ENCODE assay signal across 8 mouse cellular contexts in the genomic region with DNA sequence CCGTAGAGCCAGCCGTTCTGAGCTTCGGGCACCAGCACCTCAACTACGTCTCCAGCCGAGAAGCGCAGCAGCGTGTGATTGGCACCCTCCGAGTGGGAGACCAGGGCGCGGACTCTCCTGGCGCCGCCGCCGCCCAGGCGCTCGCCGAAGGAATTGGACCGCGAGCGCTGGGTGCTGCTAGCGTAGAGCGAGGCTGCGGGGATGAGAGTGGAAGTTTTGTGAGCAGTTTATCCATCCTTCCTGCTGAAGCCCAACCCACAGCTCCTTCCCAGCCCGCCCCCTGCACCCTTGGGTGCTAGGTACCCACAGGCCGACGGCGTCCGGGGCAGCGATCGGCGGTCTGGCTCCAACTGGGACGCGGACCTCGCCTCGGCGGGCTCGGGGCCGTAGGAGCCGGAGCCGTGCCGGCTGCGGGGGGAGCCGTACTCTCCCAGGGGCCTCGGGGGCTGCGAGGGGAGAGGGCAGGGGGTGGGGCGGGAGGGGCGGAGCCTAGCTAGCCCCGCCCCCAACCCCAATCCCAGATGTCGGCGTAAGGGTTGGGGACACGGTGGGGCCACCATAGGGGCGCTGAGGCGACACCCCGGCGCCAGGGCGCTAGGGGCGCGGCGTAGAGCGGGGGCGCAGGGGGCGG. TPM values are rescaled to one million over a fixed set of nuclear protein-coding genes. Genes with fewer than 3 reads are reported as not detected.
A peak's percentile ranks its signal among the peaks of the same experiment; 100 is the strongest.
DNase-seq lines count a peak whose midpoint lies in the region; ATAC-seq and TF ChIP-seq lines count a peak whose summit lies in the region.

No protein-coding gene starts in this region.

- TF ChIP-seq EP300 in lung, postnatal 0 days (IDR thresholded peaks at IDR 0.05), result no peak

- WGBS in forebrain, embryonic 13.5 days, result 1% methylated on average over 52 of the region's 62 CpGs
- WGBS in intestine, embryonic 15.5 days, result under 1% methylated on average over 62 of the region's 62 CpGs
- 1% methylated on average over 30 of the region's 62 CpGs for WGBS in lung, postnatal 0 days

- peak overlapping the region; percentile 92 for H3K4me2 ChIP-seq in forebrain, embryonic 13.5 days
- H3K4me2 ChIP-seq in intestine, embryonic 15.5 days (replicated peaks), result peak overlapping the region; percentile 99
- peak overlapping the region; percentile 91 for H3K4me2 ChIP-seq in lung, postnatal 0 days (replicated peaks; ENCODE audit: low read depth, low read length)

- H3K9ac ChIP-seq in forebrain, embryonic 13.5 days, result peak overlapping the region; percentile 70
- peak overlapping the region; percentile 59 for H3K9ac ChIP-seq in intestine, embryonic 15.5 days
- peak overlapping the region; percentile 8; the same call in 1 of the 2 replicates for H3K9ac ChIP-seq in lung, postnatal 0 days (replicated peaks; ENCODE audit: low read depth)

- H3K36me3 ChIP-seq in forebrain, embryonic 13.5 days (ENCODE audit: poor library complexity, severe bottlenecking), result no peaks in the 10 kb centered on the region
- H3K36me3 ChIP-seq in intestine, embryonic 15.5 days, result no peaks in the 10 kb centered on the region
- no peaks in the 10 kb centered on the region for H3K36me3 ChIP-seq in lung, postnatal 0 days (ENCODE audit: insufficient read depth, low read length)

- peaks cover 69% of the 10 kb centered on the region for H3K27me3 ChIP-seq in forebrain, embryonic 13.5 days
- peaks cover 26% of the 10 kb centered on the region for H3K27me3 ChIP-seq in intestine, embryonic 15.5 days (replicated peaks)
- H3K27me3 ChIP-seq in lung, postnatal 0 days (replicated peaks; ENCODE audit: insufficient read depth, low read length), result peaks cover 30% of the 10 kb centered on the region

- TF ChIP-seq CTCF in layer of hippocampus, adult 2 months (conservative IDR thresholded peaks at IDR 0.05), result no peak
- TF ChIP-seq CTCF in lung, postnatal 0 days (IDR thresholded peaks at IDR 0.05), result no peak

- H3K27ac ChIP-seq in layer of hippocampus, adult 2 months, result no peak overlapping the region
- H3K27ac ChIP-seq in forebrain, embryonic 13.5 days, result no peak overlapping the region
- no peak overlapping the region for H3K27ac ChIP-seq in intestine, embryonic 15.5 days
- H3K27ac ChIP-seq in lung, postnatal 0 days (ENCODE audit: low read length), result no peak overlapping the region

- peaks cover 15% of the 10 kb centered on the region for H3K4me1 ChIP-seq in forebrain, embryonic 13.5 days
- H3K4me1 ChIP-seq in intestine, embryonic 15.5 days (replicated peaks), result peaks cover 20% of the 10 kb centered on the region
- peaks cover 4% of the 10 kb centered on the region; the same call in 1 of the 2 replicates for H3K4me1 ChIP-seq in lung, postnatal 0 days (ENCODE audit: insufficient read depth, low read depth, low read length)

- peak in 1 of 2 experiments; percentile 34 for DNase-seq in layer of hippocampus, adult 2 months (ENCODE audit: low spot score in 2 of 2)
- no peak for DNase-seq in layer of hippocampus, adult 11-12 months (ENCODE audit: low spot score)
- DNase-seq in adrenal gland, postnatal 14 days, result peak; percentile 38
- DNase-seq in lung, postnatal 0 days (ENCODE audit: low spot score), result peak; percentile 49
- peak; percentile 56 for DNase-seq in right cerebral cortex, postnatal 4 days
- DNase-seq in spleen, adult 12 weeks (ENCODE audit: low spot score), result no peak

- ATAC-seq in forebrain, embryonic 13.5 days, result peak; percentile 78
- ATAC-seq in intestine, embryonic 15.5 days, result peak; percentile 80
- ATAC-seq in lung, postnatal 0 days, result peak; percentile 70

- no peaks in the 10 kb centered on the region for H3K9me3 ChIP-seq in forebrain, embryonic 13.5 days (replicated peaks)
- no peaks in the 10 kb centered on the region for H3K9me3 ChIP-seq in intestine, embryonic 15.5 days
- no peaks in the 10 kb centered on the region for H3K9me3 ChIP-seq in lung, postnatal 0 days (ENCODE audit: low read length)

- H3K4me3 ChIP-seq in layer of hippocampus, adult 2 months, result peak overlapping the region; percentile 57
- peak overlapping the region; percentile 57 for H3K4me3 ChIP-seq in forebrain, embryonic 13.5 days
- peak overlapping the region; percentile 63 for H3K4me3 ChIP-seq in intestine, embryonic 15.5 days (replicated peaks)
- H3K4me3 ChIP-seq in lung, postnatal 0 days (ENCODE audit: low read depth, low read length), result peak overlapping the region; percentile 38

RNA-seq across cellular contexts. Expression of gene Slc16a8, which starts 6.6 kb away (rescaled TPM):
- not detected for total RNA-seq in layer of hippocampus, adult 2 months (2021)
- not detected in 2 replicates for total RNA-seq in adrenal gland, postnatal 14 days (2021)
- polyA plus RNA-seq in forebrain, embryonic 13.5 days (2015; fragmentation: Nextera tagmentation; extraction: Ambion mirVana), result 0.09 and 0.39 TPM in 2 replicates
- 0.16 TPM in 1 of 2 replicates, not detected in the other for polyA plus RNA-seq in intestine, embryonic 15.5 days (2015; fragmentation: Nextera tagmentation; extraction: Ambion mirVana)
- 0.07 and 0.13 TPM in 2 replicates for polyA plus RNA-seq in lung, postnatal 0 days (2015; fragmentation: Nextera tagmentation; extraction: Ambion mirVana)

RNA-seq across cellular contexts. Expression of gene Baiap2l2, which starts 24.1 kb away (rescaled TPM):
- 1 to 10 TPM; 1.2 to 2.7 TPM for total RNA-seq in layer of hippocampus, adult 2 months (2021)
- total RNA-seq in adrenal gland, postnatal 14 days (2021), result 0.30 TPM in 1 of 2 replicates, not detected in the other
- polyA plus RNA-seq in forebrain, embryonic 13.5 days (2015; fragmentation: Nextera tagmentation; extraction: Ambion mirVana), result 0.63 and 2.1 TPM in 2 replicates
- polyA plus RNA-seq in intestine, embryonic 15.5 days (2015; fragmentation: Nextera tagmentation; extraction: Ambion mirVana), result 12.3 and 14.7 TPM in 2 replicates
- 1.4 and 2.7 TPM in 2 replicates for polyA plus RNA-seq in lung, postnatal 0 days (2015; fragmentation: Nextera tagmentation; extraction: Ambion mirVana)

RNA-seq across cellular contexts. Expression of gene Gm49486, which starts 32.0 kb away (rescaled TPM):
- under 1 TPM; 0.31 to 0.49 TPM for total RNA-seq in layer of hippocampus, adult 2 months (2021)
- 0.22 TPM in 1 of 2 replicates, not detected in the other for total RNA-seq in adrenal gland, postnatal 14 days (2021)
- polyA plus RNA-seq in forebrain, embryonic 13.5 days (2015; fragmentation: Nextera tagmentation; extraction: Ambion mirVana), result 0.96 and 1.3 TPM in 2 replicates
- polyA plus RNA-seq in intestine, embryonic 15.5 days (2015; fragmentation: Nextera tagmentation; extraction: Ambion mirVana), result 0.27 and 0.35 TPM in 2 replicates
- 0.16 and 0.31 TPM in 2 replicates for polyA plus RNA-seq in lung, postnatal 0 days (2015; fragmentation: Nextera tagmentation; extraction: Ambion mirVana)

RNA-seq across cellular contexts. Expression of gene Pick1, which starts 32.2 kb away (rescaled TPM):
- 10 to 100 TPM; 46.1 to 49.7 TPM for total RNA-seq in layer of hippocampus, adult 2 months (2021)
- total RNA-seq in adrenal gland, postnatal 14 days (2021), result 18.6 and 22.9 TPM in 2 replicates
- polyA plus RNA-seq in forebrain, embryonic 13.5 days (2015; fragmentation: Nextera tagmentation; extraction: Ambion mirVana), result 68.1 and 74.3 TPM in 2 replicates
- 44.2 and 50.1 TPM in 2 replicates for polyA plus RNA-seq in intestine, embryonic 15.5 days (2015; fragmentation: Nextera tagmentation; extraction: Ambion mirVana)
- polyA plus RNA-seq in lung, postnatal 0 days (2015; fragmentation: Nextera tagmentation; extraction: Ambion mirVana), result 22.0 and 22.2 TPM in 2 replicates

Comparison
In these comparisons a context has a peak if more than half of its experiments do, and no peak if none do; other contexts are left out.
1. DNase-seq: peak in adrenal gland, postnatal 14 days (single experiment), lung, postnatal 0 days (single experiment) and right cerebral cortex, postnatal 4 days (single experiment); none in layer of hippocampus, adult 11-12 months (single experiment) and spleen, adult 12 weeks (single experiment).
2. H3K9ac ChIP-seq: peak in every context shown above with its lines; median percentile 70 in forebrain, embryonic 13.5 days; 59 in intestine, embryonic 15.5 days; 8 in lung, postnatal 0 days.
3. Peak in every context shown above with its lines, with median percentiles within 50 percentile points of each other: H3K4me3 ChIP-seq, ATAC-seq and H3K4me2 ChIP-seq.